Mouse (Mus musculus) lung, adult 2 months (tissue): ENCODE data around the gene Frs3. TPM values are rescaled to one million over a fixed set of nuclear protein-coding genes. Genes with fewer than 3 reads are reported as not detected.

ENCODE experiments used
- DNase-seq: peaks from one replicate; pipeline ENCODE4 v3.0.0; 2022
- H3K4me1 ChIP-seq: fragments of 200-500 bp; 2 replicates; pipeline ENCODE4 v1.6.1; 2011; ENCODE audit warnings: low read length; ENCODE audit not compliant: control insufficient read depth, insufficient read depth
- H3K4me3 ChIP-seq: fragments of 200-500 bp; replicated peaks from 2 replicates; pipeline ENCODE3; 2011; ENCODE audit warnings: low read depth, mild to moderate bottlenecking, control low read depth, low read length; ENCODE audit errors: extremely low read depth
- CTCF ChIP-seq: fragments of 200-500 bp; IDR thresholded peaks from 2 replicates; pipeline ENCODE4 v1.5.1; 2011; ENCODE audit warnings: mild to moderate bottlenecking, low read length, control low read depth; ENCODE audit not compliant: insufficient read depth
- POLR2A ChIP-seq: fragments of 200-500 bp; IDR thresholded peaks from 2 replicates; pipeline ENCODE4 v1.6.1; 2011; ENCODE audit warnings: low read depth, mild to moderate bottlenecking, control low read depth, low read length, borderline replicate concordance; ENCODE audit errors: extremely low read depth
- WGBS: fragments of 180-500 bp; shearing (Covaris S2); methylation state at CpG from one replicate; pipeline ENCODE4 v1.1.7; 2018; 5-methylcytosine and 5-hydroxymethylcytosine counted together
- polyA plus RNA-seq: library from polyadenylated mRNA; depleted of rRNA; stranded (reverse); fragments of >200 nt; gene quantifications from 2 replicates; pipeline ENCODE4 v1.2.3, GENCODE M21; 2012

Frs3 gene
- polyA plus RNA-seq, 1 experiment: 17.2 TPM

DNA sequence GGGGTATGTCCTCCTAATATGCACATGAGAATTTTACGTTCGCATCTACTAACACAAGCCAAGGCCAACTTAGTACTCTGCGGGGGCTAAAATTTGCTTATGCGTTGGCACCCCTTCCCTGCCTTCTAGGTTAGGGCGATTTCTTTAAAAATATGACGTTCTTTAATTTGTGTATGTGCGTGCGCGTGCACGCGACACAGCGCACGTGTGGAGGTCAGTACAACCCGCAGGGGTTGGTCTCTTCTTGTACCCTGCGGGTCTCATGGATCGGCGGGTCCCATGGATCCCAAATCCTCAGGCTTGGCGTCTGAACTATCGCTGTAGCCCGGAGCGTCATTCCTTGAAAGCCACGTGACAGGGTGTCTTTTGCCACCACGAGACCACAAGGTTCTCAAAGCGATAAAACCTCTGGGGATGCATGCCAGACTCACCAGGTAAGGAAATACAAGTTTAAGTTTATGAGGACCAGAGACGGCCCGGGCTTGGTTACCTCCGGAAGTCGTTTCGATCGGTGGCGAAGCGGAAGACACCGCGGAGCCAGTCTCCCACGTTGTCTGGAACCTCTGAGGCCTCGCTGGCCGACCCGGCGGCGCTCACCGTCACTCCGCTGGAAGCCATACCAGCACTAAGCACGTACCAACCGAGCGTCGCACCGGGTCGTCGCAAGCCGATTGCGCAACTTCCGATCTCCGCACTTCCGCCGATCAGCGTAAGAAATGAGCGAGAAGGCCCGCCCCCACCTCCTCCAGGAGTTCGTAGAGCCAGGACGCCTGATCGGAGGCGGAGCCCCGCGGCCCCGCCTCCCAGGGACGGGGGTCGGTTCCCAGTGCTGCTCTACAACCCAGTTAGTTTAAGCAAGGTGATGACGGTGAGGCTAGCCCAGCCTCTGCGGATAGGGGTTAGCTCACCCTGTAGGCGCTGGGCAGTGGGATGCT lies 1.2 kb upstream of the Frs3 start:
- TF ChIP-seq POLR2A: peak; percentile 87; the same call in 1 of the 2 replicates
- no peak for TF ChIP-seq CTCF
- under 1% methylated on average over 70 of the region's 70 CpGs for WGBS
- H3K4me1 ChIP-seq: peaks cover 6% of the 10 kb centered on the region; the same call in 1 of the 2 replicates
- H3K4me3 ChIP-seq: peak overlapping the region; percentile 83
- DNase-seq: peak; percentile 93

DNA sequence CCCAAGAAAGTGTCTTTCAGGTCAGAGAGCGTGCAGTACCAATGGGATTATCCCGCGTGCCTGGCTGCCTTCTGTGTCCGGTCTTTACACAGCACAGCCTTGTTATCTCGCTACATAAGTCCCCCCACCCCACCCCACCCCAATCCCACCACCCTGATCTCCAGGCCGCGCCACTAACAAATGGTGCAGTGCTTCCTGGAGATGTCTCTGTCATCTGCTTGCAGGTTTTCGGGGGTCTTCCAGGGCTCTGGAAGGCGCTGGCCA lies 554 bp upstream of the Frs3 start, which contains the start of gene Tomm6:
Tomm6 (minus strand) TSS at position 43 of the 264 bp plus-strand sequence.
- H3K4me3 ChIP-seq: peak within 1 kb of the TSS; percentile 83
- DNase-seq: no peak
- TF ChIP-seq POLR2A (no peak), CTCF (no peak)
- WGBS: 0% methylated on average over 9 of the region's 9 CpGs
- H3K4me1 ChIP-seq: peaks cover 6% of the 10 kb centered on the region; the same call in 1 of the 2 replicates

- TF ChIP-seq CTCF (no peak), POLR2A (no peak)
- Histone ChIP-seq H3K4me3 (no peak overlapping the region), H3K4me1 (peaks cover 6% of the 10 kb centered on the region; the same call in 1 of the 2 replicates)
- no peak for DNase-seq
- 89% methylated on average over 8 of the region's 8 CpGs for WGBS
These were observed 1.1 kb downstream of the Frs3 start for GRCm38 (mm10) chr17:47689894-47690293.

DNA sequence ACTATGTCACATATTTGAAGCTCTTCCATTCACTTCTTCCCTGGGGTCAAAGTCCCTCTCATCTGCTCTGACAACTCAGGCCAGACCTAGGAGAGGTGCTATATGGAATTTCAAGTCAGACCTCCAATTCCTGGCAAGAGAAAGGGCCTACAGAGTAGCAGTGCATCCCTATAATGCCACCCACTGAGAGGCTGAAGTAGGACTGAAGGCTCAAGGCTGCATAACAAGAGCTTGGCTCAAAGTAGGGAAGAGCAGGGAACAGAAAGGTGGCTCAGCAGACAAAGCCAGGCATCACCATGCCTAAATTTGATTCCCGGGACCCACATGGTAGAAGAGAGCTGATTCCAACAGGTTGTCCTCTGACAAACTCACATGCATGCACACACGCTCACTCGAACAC lies 2.8 kb downstream of the Frs3 start:
- peaks cover 6% of the 10 kb centered on the region; the same call in 1 of the 2 replicates for H3K4me1 ChIP-seq
- no peak for DNase-seq
- 96% methylated on average over 3 of the region's 3 CpGs for WGBS
- TF ChIP-seq POLR2A (no peak), CTCF (no peak)
- H3K4me3 ChIP-seq: no peak overlapping the region

DNA sequence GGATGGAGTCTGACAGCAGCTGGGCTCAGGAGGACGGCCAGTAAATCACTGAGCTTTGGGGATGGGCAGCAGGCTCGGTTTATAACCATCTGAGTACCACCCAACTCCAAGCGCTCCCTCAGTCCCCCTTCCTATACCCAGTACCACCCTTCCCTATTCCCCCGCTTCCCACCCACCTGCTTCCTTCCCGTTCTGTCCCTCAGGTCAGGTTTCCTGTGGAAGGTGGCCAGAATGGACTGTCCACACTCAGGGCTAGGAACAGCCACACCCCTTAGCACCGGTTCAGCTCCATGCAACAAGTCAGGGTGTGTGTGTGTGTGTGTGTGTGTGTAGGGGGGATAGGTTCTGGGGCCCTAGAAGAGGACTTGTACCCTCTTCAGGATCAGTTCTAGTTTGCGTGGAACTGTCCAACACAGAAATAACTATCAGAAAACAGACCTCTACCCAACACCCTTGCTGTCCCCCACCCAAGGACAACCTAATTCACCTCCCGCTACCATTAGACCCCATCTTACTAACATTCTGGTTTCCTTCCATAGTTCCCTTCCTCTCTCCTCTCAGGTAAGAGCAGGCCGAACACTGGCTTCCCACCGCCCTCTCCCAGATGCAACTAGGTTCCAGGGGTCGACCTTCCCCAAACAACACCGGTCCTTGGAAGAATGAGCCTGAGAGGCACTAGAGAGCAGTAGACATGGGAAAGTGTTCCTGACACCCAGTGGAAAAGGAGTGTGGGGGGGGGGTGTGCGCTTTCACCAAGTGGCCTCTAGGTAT lies 5.0 kb downstream of the Frs3 start:
- 41% methylated on average over 13 of the region's 13 CpGs for WGBS
- no peak for DNase-seq
- no peaks in the 10 kb centered on the region for H3K4me1 ChIP-seq
- no peak for TF ChIP-seq POLR2A
- no peak for TF ChIP-seq CTCF
- peak overlapping the region; percentile 90 for H3K4me3 ChIP-seq

- Histone ChIP-seq H3K4me1 (no peaks in the 10 kb centered on the region), H3K4me3 (peak within 1 kb of the TSS; percentile 90)
- no peak for DNase-seq
- TF ChIP-seq POLR2A (no peak), CTCF (no peak)
- WGBS: 0% methylated on average over 3 of the region's 3 CpGs
These were observed 5.4 kb downstream of the Frs3 start, which contains the start of gene Gm21981 for GRCm38 (mm10) chr17:47694442-47694502. Gene Gm21981 (minus strand): TSS chr17:47694455.

GRCm38 (mm10) chr17:47694503-47695336 lies 5.9 kb downstream of the Frs3 start, which contains the start of gene Prickle4:
Gene Prickle4 (minus strand): TSS chr17:47694736.
- under 1% methylated on average over 82 of the region's 82 CpGs for WGBS
- Histone ChIP-seq H3K4me3 (peak within 1 kb of the TSS; percentile 90), H3K4me1 (no peaks in the 10 kb centered on the region)
- DNase-seq: peak; percentile 96
- TF ChIP-seq CTCF (peak; percentile 42; the same call in 1 of the 2 replicates), POLR2A (peak; percentile 49; the same call in 1 of the 2 replicates)

DNA sequence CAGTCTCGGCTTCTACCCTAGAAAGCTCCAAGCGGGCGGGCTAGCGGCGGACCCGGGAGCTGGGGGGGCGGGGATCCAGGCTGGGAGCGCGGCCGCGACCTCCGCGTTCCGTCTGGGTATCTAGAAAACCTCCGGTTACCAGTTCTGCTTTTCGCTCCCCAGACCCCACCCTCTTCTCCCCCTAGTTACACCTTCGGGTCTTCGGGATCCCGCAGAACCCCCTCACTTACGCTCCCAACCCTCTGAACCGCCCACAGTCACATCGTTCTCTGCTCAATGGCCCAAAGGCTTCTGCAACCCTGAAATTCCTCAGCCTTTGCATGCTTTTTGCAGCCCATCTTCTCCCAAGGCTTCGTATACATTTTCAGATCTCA lies 6.5 kb downstream of the Frs3 start:
- TF ChIP-seq CTCF: no peak
- TF ChIP-seq POLR2A: no peak
- peak overlapping the region; percentile 62 for H3K4me3 ChIP-seq
- 2% methylated on average over 15 of the region's 23 CpGs for WGBS
- DNase-seq: no peak
- H3K4me1 ChIP-seq: no peaks in the 10 kb centered on the region

DNA sequence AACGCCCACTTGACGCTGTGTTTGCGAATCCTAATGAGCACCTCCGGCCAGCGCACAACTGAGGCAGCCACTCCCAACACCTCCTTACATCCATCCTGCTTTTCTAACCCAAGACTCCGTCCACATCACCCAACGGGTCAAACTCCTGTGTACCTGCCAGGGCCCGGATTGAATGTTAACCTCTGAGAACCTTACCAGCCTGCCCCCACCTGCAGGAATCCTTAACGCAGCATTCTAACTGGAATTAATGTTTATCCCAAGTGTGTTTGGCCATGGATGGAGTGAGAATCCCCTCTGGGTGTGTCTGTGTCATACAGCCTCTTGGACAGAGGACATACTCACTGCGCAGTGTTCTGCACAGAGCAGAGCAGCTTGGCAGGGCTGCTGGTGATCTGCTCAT lies 9.3 kb downstream of the Frs3 start:
- H3K4me1 ChIP-seq: no peaks in the 10 kb centered on the region
- WGBS: 90% methylated on average over 10 of the region's 10 CpGs
- H3K4me3 ChIP-seq: no peak overlapping the region
- no peak for DNase-seq
- TF ChIP-seq CTCF: no peak
- TF ChIP-seq POLR2A: no peak
